Mouse (Mus musculus): ENCODE data around the gene Gm49394.

- no peak for TF ChIP-seq CTCF (IDR thresholded peaks at IDR 0.05)
- no peak for TF ChIP-seq POLR2A (IDR thresholded peaks at IDR 0.05; ENCODE audit: insufficient read depth, low read depth, low read length)
These were observed 13.7 kb downstream of the Gm49394 start for GRCm38 (mm10) chr7:142656055-142656454.
